Mouse (Mus musculus): ENCODE results near the gene Oard1.

Oard1 gene

GRCm38 (mm10) chr17:48409380-48410298, at the start of gene Oard1, which contains the start of gene Nfya:
Oard1 (plus strand) TSS chr17:48410014.
Nfya (minus strand) TSS chr17:48409906.
- DNase-seq: peak; percentile 100

- no peak for DNase-seq
Measured at GRCm38 (mm10) chr17:48360462-48360861, 49.4 kb upstream of the Oard1 start.

GRCm38 (mm10) chr17:48362346-48362745, 47.5 kb upstream of the Oard1 start:
- DNase-seq: no peak

- DNase-seq: peak; percentile 64 to 66
Measured at GRCm38 (mm10) chr17:48362966-48363365, 46.8 kb upstream of the Oard1 start.

GRCm38 (mm10) chr17:48363421-48363965, 46.3 kb upstream of the Oard1 start:
- no peak for DNase-seq

GRCm38 (mm10) chr17:48365511-48366155, 44.2 kb upstream of the Oard1 start:
- DNase-seq: no peak

- no peak for DNase-seq
Measured at GRCm38 (mm10) chr17:48366806-48367205, 43.0 kb upstream of the Oard1 start.

- no peak for DNase-seq
Measured at GRCm38 (mm10) chr17:48371621-48372020, 38.2 kb upstream of the Oard1 start.

- DNase-seq: no peak
Measured at GRCm38 (mm10) chr17:48372987-48373386, 36.8 kb upstream of the Oard1 start.

- no peak for DNase-seq
Measured at GRCm38 (mm10) chr17:48376102-48376501, 33.7 kb upstream of the Oard1 start.

GRCm38 (mm10) chr17:48379050-48379449, 30.8 kb upstream of the Oard1 start:
- DNase-seq: no peak

GRCm38 (mm10) chr17:48385786-48386461, 23.9 kb upstream of the Oard1 start:
- DNase-seq: no peak

- DNase-seq: no peak
Measured at GRCm38 (mm10) chr17:48388666-48389065, 21.1 kb upstream of the Oard1 start.

- no peak for DNase-seq
Measured at GRCm38 (mm10) chr17:48389442-48389841, 20.4 kb upstream of the Oard1 start.

DNA sequence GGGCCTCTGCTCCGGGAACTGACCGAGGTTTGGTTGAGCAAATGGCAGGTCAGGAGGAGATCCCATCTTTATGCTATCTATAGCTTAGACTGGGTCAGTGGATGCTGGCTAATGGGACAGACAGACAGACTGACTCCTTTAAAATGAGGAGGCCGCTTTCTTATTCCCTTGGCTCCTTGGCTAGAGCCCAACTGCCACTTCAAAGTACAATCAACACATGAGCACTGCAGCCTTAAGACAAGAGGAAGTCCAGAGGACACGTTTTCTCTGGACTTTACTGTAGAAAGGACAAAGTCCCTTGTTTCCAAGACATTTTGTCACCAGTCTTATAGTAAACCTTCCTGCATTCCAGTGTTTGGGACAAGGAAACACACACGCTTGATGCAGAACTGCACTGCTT, 18.4 kb upstream of the Oard1 start:
- no peak for DNase-seq

DNA sequence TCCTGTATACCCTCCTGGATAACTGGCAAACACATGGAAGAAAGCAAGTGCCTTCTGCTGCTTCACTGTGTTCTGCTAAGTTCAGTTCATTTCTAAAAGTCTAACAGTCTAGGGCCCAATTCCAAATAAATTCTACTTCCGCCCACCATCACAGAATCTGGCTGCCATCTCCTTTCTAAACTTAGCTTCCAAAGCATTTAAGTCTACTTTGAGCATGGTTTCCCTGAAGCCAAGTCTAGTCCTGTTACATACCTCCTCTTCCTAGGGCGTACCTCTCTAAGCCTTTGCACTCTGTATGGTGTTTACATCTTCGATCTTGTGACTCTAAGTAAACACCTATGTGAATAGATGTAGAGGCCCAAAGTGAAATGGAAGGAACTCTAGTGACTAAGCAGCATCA, 17.2 kb upstream of the Oard1 start:
- no peak for DNase-seq

- DNase-seq: no peak
Measured at GRCm38 (mm10) chr17:48401710-48402109, 8.1 kb upstream of the Oard1 start.

DNA sequence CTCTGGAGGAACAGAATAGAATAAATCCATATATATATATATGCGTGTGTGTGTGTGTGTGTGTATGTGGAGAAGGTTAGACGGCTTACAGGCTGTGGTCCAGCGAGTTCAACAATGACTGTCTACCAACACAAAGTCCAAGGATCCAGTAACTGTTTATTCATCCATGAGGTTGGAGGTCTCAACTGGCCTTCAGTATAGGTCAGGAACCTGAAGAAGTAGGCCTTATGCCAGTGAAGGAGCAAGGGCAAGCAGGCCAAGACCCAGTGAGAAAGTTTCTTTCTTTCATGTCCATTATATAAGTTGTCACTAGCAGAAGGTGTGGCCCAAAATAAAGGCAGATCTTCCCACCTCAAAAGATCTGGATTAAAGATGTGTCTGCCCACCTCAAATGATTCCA, 7.1 kb upstream of the Oard1 start:
- DNase-seq: no peak

GRCm38 (mm10) chr17:48403848-48404247, 6.0 kb upstream of the Oard1 start:
- no peak for DNase-seq

- DNase-seq: no peak
Measured at GRCm38 (mm10) chr17:48404706-48405105, 5.1 kb upstream of the Oard1 start.

- no peak for DNase-seq
Measured at GRCm38 (mm10) chr17:48407154-48407553, 2.7 kb upstream of the Oard1 start.

DNA sequence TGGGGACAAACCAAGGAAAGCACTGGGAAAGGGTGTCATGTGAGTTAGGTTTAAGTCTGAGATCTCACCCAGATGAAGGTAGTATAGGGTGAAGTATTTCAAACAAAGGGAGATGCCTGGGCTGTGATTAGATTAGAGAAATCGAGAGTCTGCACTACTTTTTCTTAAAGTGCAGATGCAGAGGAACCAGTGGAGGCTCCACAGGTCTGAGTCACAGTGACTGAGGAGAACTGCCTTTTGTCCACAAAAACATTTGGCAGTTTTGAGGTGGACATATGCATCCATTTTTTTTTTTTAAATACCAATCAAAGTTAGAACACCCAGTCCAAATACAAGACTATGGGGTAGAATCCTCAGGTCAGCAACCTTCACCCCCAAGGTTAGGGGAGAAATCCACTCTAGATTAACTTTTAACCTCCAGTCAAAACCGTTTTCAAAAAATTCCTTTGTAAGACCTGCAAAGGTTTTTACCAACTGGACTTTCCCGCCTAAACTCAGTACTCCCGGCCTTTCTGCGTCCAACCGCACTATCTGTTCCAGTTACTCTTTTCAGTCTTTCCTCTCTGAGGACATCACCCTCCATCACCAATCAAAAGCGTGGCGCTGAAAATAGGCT, 1.8 kb upstream of the Oard1 start:
- no peak for DNase-seq

Measured in kidney, postnatal 4 days (tissue).